Mouse (Mus musculus): ENCODE data around the gene Grk6.

Grk6 gene

DNA sequence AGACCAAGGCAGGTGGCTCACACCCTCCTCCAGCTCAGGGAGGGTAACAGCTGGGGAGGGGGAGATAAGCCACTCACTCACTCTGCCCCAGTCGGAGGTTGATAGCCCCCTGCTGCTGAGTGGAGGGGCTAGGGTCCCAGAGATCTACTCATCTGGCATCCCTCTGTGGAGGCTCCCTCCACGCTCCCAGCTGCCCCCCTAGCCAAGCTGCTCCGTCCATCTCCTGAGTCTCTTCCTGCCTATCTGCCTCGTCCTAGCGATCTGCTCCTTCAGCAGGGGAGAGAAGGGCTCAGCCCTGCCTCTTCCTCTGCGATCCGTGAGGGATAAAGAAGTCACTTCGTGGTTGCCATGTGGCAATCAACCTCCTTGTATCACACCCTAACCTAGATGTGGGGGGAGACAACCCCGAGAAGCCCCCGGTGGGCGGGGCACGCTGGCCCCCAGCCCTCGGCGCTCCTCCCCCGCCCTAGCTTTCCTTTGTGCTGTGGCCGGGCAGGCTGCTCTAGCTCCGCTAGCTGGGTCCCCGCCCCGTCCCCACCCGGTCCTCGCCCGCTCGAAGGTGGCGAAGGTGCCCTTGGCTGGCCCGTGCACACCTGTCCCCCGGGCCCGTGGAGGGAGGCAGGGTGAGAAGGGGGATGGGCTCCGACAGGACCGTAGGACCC lies 42.2 kb downstream of the Grk6 start:
- no peak for DNase-seq

GRCm38 (mm10) chr13:55487578-55488498 lies 43.0 kb downstream of the Grk6 start, which contains the start of gene Dbn1:
TSS of gene Dbn1 (minus strand) at chr13:55488111.
- no peak for DNase-seq

- DNase-seq, result no peak
Observed at GRCm38 (mm10) chr13:55494257-55494656, 49.4 kb downstream of the Grk6 start.

- no peak for DNase-seq
Observed at GRCm38 (mm10) chr13:55494883-55495621, 50.2 kb downstream of the Grk6 start.

- no peak for DNase-seq
Observed at GRCm38 (mm10) chr13:55495702-55496101, 50.8 kb downstream of the Grk6 start.

DNA sequence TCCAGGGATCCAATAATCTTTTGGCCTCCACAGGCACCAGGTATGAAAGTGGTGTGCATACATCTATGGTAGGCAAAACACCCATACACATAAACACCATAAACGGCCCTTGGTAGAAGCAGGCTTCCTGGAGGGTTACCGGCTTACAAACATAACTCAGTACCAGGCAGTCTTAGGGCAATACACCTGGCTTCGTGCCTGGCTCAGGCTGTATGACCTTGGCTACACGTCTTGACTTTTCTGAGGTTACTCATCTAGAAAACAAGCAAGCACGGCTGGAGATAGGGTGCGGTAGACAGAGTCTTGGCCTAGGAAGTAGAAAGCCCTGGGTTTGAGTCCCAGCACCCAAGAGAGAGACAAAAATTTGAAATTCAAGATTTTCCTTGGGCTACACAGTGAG lies 51.8 kb downstream of the Grk6 start:
- DNase-seq, result no peak

GRCm38 (mm10) chr13:55498906-55499305 lies 54.0 kb downstream of the Grk6 start:
- no peak for DNase-seq

GRCm38 (mm10) chr13:55500575-55500974 lies 55.7 kb downstream of the Grk6 start:
- DNase-seq, result no peak

DNA sequence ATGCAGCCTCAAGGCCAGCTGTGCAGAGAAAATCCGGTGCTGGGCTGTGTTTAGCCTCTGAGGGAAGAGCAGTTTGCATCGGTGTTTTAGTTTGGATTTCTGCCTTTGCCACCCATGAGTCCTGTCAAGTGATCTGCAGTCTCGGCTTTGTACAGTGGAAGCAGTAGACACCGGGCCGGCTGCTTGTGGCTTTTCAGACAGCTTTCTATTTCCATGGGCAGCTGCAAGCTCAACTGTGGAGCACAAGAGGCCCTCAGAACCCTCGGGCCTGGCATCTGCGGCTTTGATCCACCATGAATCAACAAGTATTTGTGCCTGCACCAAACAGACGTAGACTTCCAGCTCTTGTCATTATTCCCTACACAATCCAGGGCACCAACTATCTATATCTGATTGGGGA lies 57.5 kb downstream of the Grk6 start:
- DNase-seq, result no peak

- DNase-seq, result no peak
Observed at GRCm38 (mm10) chr13:55504390-55504789, 59.5 kb downstream of the Grk6 start.

DNA sequence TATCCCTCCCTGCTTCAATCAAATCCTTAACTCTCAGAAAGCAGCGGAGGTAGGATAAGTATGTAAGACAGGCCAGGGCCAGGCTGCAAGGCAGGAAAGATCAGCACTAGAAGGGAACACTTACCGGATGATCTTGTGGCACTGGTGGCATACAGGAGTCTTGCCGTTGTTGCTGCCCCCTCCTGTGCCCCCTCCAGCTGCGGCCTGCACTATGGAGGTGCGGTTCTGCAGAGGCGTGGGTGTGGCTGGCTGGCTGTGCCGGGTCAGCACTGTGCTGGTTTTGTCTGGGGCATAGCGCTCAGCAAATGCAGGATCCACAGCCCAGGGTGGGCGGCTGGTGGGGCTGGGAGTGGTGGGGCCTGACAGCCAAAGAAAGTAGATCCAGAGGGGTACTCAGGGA lies 60.9 kb downstream of the Grk6 start:
- DNase-seq, result no peak

- DNase-seq, result no peak
Observed at GRCm38 (mm10) chr13:55506697-55507096, 61.8 kb downstream of the Grk6 start.

DNA sequence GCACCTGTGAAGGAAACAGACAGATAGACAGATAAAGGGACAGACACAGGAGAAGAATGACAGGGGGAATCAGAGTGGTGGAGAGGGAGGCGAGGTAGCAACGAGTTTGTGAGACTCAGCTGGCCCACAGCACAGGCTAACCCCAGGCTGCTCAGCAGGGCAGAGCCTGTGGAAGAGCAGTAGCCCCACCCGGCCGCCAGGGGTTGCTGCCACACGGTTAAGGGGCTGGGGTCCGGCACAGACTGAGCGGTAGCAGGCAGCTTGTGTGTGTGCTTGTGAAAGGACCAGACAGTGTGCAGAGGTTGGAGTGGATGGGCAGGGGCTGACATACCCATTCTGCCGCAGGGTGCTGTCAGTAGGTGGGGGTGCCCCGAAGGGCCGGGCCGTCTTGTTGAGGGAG lies 63.0 kb downstream of the Grk6 start:
- DNase-seq, result no peak

DNA sequence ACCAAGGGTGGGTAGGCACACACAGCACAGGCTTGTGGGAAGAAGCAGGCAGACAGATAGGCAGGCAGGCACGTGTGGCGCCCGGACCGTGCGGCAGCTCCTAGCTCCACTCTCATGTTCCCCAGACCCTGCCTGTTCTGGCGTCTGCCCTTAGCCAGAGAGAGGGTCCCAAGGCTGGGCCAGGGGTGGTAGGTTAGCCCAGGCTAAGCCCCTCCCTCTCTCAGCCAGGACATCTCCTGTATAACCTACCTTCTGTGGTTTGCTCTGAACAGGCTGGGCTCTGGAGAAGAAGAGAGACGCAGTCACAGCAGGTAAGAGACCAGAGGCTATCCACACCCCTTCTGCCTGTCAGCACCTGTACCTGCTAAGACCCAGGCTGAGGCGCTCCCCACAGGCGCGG lies 63.7 kb downstream of the Grk6 start:
- DNase-seq, result no peak

DNA sequence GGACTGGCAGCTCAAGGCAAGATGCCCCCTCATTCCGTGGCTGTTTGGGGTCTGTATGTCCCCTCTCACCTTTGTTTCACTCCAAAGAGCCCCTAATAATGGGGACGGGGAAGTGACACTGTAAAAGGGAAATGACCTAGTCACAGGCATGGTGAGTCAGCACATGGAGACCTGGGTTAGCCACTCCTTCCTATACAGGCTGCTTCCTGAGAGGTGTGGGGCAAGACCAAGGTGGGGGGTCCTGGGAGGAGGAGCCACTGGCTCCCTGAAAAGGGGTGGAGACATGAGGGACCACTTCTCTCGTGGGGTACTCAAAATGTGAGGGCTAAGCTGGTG lies 65.4 kb downstream of the Grk6 start:
- DNase-seq, result no peak

All from thymus, postnatal 36 days (tissue).